Mouse (Mus musculus): Measurements from ENCODE around the gene Rnf19b.

DNA sequence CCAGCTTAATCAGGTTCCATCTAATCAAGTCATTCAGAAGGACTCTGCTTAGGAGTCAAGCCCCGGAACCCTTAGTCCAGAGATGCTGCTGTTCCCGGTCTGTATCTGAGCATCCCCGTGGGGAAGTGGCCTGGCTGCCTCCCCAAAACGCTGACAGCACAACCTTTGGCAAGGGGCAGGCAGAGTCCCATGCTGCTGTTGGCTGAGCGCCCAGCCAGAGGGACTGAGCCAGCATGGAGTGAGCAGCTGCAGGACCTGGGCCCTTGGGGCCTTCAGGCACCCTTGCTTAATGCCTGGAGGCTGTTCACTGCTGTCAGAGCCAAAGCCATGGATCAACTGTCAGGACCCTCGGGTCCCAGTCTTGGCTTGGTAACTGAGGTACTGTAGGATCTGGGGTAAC lies 37.6 kb upstream of the Rnf19b start:
- TF ChIP-seq CTCF (IDR thresholded peaks at IDR 0.05; ENCODE audit: low read depth, low read length) (no peak), GATA1 (IDR thresholded peaks at IDR 0.05; ENCODE audit: borderline replicate concordance, low read length) (no peak), TAL1 (conservative IDR thresholded peaks at IDR 0.05; ENCODE audit: low read depth, low read length) (no peak)
